Mouse (Mus musculus) duodenum, adult 2 months (tissue): ENCODE measurements around the gene Antxr1. TPM values are rescaled to one million over a fixed set of nuclear protein-coding genes. Genes with fewer than 3 reads are reported as not detected.

Experiments used
- polyA plus RNA-seq: library from polyadenylated mRNA; depleted of rRNA; stranded (reverse); fragments of >200 nt; gene quantifications from 2 replicates; pipeline ENCODE4 v1.2.3, GENCODE M21; 2012; ENCODE audit warnings: low replicate concordance; rRNA removed

The Antxr1 gene
- 1.2 and 2.3 TPM in 2 replicates for polyA plus RNA-seq

DNA sequence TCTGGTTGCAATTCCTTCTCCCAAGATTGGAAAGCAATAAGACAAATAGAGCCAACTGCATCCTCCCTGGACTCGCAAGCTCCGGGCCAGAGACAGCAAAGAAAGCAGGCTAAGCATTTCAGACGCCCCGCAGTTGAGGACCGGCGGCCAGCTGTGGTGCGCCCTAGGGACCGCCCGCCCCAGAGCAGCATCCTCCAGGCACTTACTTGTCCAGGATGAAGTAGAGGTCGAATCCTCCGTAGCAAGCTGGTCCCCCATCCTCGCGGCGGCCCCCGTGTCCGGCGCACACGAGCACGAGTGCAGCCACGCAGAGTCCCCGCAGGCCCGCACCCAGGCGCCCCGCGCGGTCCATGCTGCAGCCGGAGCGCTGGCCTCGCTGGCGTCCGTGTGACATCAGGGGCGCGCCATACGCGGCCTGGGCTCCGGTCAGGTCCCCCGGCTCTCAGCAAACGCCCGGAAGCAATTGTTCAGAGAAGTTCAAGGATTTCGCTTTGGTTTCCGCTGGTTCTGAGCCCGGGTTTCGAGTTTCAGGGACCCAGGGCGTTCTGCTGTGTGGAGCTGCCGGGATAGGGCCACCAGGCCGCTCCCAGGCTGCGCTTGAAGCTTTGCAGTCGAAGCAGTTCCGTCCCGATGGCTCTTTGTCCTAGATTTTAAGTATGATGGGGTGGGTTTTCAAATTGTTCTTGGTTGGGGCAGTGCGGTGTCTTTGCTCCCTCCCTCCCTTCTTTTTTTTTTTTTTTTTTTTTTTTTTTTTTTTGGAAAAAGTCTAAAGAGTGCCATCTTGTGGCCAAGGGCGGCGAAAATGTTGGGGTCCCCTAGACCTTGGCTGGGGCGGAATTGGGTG lies at the start of gene Antxr1:
Gene Antxr1 (minus strand): TSS at position 731 of the 844 bp plus-strand sequence.

GRCm38 (mm10) chr6:87373057-87373456 lies 37.4 kb upstream of the Antxr1 start, which contains the start of gene Gkn2:
Gene Gkn2, plus strand, starts transcription at chr6:87373357.

DNA sequence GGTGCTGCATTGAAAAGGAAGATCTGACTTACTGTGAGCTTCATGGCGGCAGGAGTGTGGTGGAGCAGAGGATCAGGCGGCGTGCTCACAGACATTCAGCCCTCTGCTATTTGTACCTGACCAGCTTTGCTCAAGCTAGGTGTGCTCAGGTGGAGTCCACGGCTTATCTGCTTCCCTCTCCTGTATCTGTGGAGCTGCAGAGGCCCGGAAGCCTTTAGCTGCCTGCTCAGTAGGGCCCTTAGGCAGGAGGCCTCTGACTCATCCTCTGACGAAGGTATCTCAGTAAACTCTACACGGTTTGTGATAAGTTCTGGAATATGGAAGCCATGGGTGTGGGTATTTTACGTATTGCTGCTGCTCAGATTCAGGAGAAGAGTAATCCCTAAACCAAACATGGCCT lies 15.2 kb upstream of the Antxr1 start, which contains the start of gene Gkn1:
Gene Gkn1 (minus strand): TSS at position 114 of the 400 bp plus-strand sequence.

DNA sequence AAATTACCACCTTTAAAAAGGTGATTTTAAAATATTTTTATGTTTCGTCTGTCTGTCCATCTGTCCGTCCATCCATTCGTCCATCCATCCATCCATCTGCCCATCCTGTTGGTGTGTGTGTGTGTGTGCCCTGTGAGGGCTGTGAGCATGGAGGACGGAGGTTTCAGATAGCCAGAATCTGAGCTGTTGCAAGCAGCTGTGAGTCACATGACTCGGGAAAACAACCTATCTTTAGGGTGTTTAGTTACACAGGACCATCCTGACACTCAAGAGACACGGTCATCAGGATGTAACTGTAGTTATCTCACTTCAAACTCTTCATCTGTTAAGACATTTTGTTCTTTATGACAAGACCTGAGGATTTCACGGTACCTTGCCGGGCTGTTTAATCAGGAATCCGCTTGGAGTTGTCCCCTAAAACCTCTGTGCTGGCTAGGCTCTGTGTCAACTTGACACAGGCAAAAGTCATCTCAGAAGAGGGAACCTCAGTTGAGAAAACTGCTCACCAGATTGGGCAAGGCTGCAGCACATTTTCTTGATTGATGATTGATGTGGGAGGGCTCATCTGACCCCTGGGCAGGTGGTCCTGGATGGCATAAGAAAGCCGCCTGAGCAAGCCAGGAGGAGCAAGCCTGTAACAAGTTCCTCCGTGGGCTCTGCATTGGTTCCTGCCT lies 231.4 kb downstream of the Antxr1 start, which contains the start of gene D6Ertd527e:
Gene D6Ertd527e (plus strand): TSS at position 624 of the 674 bp plus-strand sequence.

Other genes starting within 250 kb of the Antxr1 start
- 0.65 and 3.1 TPM in 2 replicates for gene D6Ertd527e, start 231.1 kb downstream of the Antxr1 start, polyA plus RNA-seq
- gene Gkn1, start 15.1 kb upstream of the Antxr1 start, polyA plus RNA-seq: 5.5 and 1,417 TPM in 2 replicates
- 3.6 and 1,030 TPM in 2 replicates for gene Gkn2, start 37.5 kb upstream of the Antxr1 start, polyA plus RNA-seq
- gene Gkn3, start 53.1 kb upstream of the Antxr1 start, polyA plus RNA-seq: 12.4 and 6,708 TPM in 2 replicates
- 0.13 TPM in 1 of 2 replicates, not detected in the other for gene Bmp10, start 93.2 kb upstream of the Antxr1 start, polyA plus RNA-seq
- 0.46 and 0.65 TPM in 2 replicates for gene Arhgap25, start 197.4 kb upstream of the Antxr1 start, polyA plus RNA-seq